Mouse (Mus musculus) lung, postnatal 4 days (tissue): ENCODE data around the gene Ube4b.

Source experiments
- DNase-seq, 2 experiments: peaks; one replicate each; pipeline ENCODE4 v3.0.0; 2021

The Ube4b gene

GRCm38 (mm10) chr4:149429592-149429991 lies 3.0 kb upstream of the Ube4b start:
- DNase-seq, result no peak

GRCm38 (mm10) chr4:149425801-149426292 lies 702 bp downstream of the Ube4b start:
- DNase-seq, result no peak

GRCm38 (mm10) chr4:149424755-149425154 lies 1.8 kb downstream of the Ube4b start:
- DNase-seq, result no peak

GRCm38 (mm10) chr4:149417854-149418365 lies 8.6 kb downstream of the Ube4b start:
- DNase-seq, result no peak

- no peak for DNase-seq
Observed at GRCm38 (mm10) chr4:149416986-149417385, 9.6 kb downstream of the Ube4b start.

- DNase-seq, result no peak
Observed at GRCm38 (mm10) chr4:149416417-149416816, 10.1 kb downstream of the Ube4b start.

- no peak for DNase-seq
Observed at GRCm38 (mm10) chr4:149415651-149416169, 10.8 kb downstream of the Ube4b start.

GRCm38 (mm10) chr4:149414259-149414658 lies 12.3 kb downstream of the Ube4b start:
- no peak for DNase-seq

GRCm38 (mm10) chr4:149409759-149410158 lies 16.8 kb downstream of the Ube4b start:
- no peak for DNase-seq

GRCm38 (mm10) chr4:149408331-149408730 lies 18.2 kb downstream of the Ube4b start:
- DNase-seq, result no peak

GRCm38 (mm10) chr4:149407461-149407860 lies 19.1 kb downstream of the Ube4b start:
- DNase-seq, result no peak

- DNase-seq, result no peak
Observed at GRCm38 (mm10) chr4:149405713-149406443, 20.7 kb downstream of the Ube4b start.

GRCm38 (mm10) chr4:149404640-149405465 lies 21.7 kb downstream of the Ube4b start:
- DNase-seq, result no peak

- DNase-seq, result no peak
Observed at GRCm38 (mm10) chr4:149403037-149403436, 23.5 kb downstream of the Ube4b start.

GRCm38 (mm10) chr4:149401591-149401982 lies 25.0 kb downstream of the Ube4b start:
- DNase-seq, result no peak

GRCm38 (mm10) chr4:149400878-149401590 lies 25.5 kb downstream of the Ube4b start:
- no peak for DNase-seq

GRCm38 (mm10) chr4:149399331-149399910 lies 27.1 kb downstream of the Ube4b start:
- DNase-seq, result no peak

- no peak for DNase-seq
Observed at GRCm38 (mm10) chr4:149398181-149398735, 28.3 kb downstream of the Ube4b start.

GRCm38 (mm10) chr4:149396433-149397306 lies 29.9 kb downstream of the Ube4b start:
- no peak for DNase-seq

- no peak for DNase-seq
Observed at GRCm38 (mm10) chr4:149395581-149395980, 31.0 kb downstream of the Ube4b start.

GRCm38 (mm10) chr4:149394292-149394691 lies 32.3 kb downstream of the Ube4b start:
- no peak for DNase-seq
